8 mouse cellular contexts compared by ENCODE assay signal in genomic region chr19:5849843-5850527, GRCm38 (mm10). TPM values are rescaled to one million over a fixed set of nuclear protein-coding genes. Genes with fewer than 3 reads are reported as not detected.
DNase-seq lines count a peak whose midpoint lies in the region; ATAC-seq and TF ChIP-seq lines count a peak whose summit lies in the region.

No protein-coding gene starts in this region.

- H3K27me3 ChIP-seq in hindbrain, embryonic 16.5 days (replicated peaks; ENCODE audit: control insufficient read depth, insufficient read depth, low read length), result no peaks in the 10 kb centered on the region

- intact Hi-C loops in left cerebral cortex, adult 2 months (cut with DNase I), result loop anchor here (1.0 to 2.0 kb wide), 3 partner anchors 25 to 63 kb away; partner anchors contain the start of gene Frmd8

- no peak overlapping the region for H3K4me3 ChIP-seq in hindbrain, embryonic 16.5 days (ENCODE audit: low read length)
- H3K4me3 ChIP-seq in left cerebral cortex, adult 2 months, result 0 out of 2 replicates have a peak overlapping the region, but pooled peaks have one; percentile 18
- H3K4me3 ChIP-seq in macrophage (ENCODE audit: inconsistent target), result peak overlapping the region; percentile 49; the same call in 1 of the 2 replicates

- H3K9me3 ChIP-seq in hindbrain, embryonic 16.5 days (ENCODE audit: control insufficient read depth, low read length), result no peaks in the 10 kb centered on the region

- H3K4me1 ChIP-seq in hindbrain, embryonic 16.5 days (ENCODE audit: control insufficient read depth, insufficient read depth, low read depth, low read length), result peaks cover 36% of the 10 kb centered on the region

- H3K79me2 ChIP-seq in macrophage (ENCODE audit: inconsistent target), result peaks cover 45% of the 10 kb centered on the region

- H3K36me3 ChIP-seq in hindbrain, embryonic 16.5 days (ENCODE audit: control insufficient read depth, insufficient read depth, low read length), result peaks cover 4% of the 10 kb centered on the region; the same call in 1 of the 2 replicates
- H3K36me3 ChIP-seq in macrophage (ENCODE audit: inconsistent target), result peaks cover 15% of the 10 kb centered on the region; the same call in 1 of the 2 replicates

- H3K27ac ChIP-seq in hindbrain, embryonic 16.5 days (ENCODE audit: low read depth, low read length), result no peak overlapping the region
- peak overlapping the region; percentile 99 for H3K27ac ChIP-seq in left cerebral cortex, adult 2 months
- peak overlapping the region; percentile 100 for H3K27ac ChIP-seq in macrophage

- peak overlapping the region; percentile 28; the same call in 1 of the 2 replicates for H3K4me2 ChIP-seq in hindbrain, embryonic 16.5 days (ENCODE audit: low read length)

- peak; percentile 91 for DNase-seq in T-cell, adult 2 months (ENCODE audit: low spot score)
- DNase-seq in cerebellum, postnatal 4 days (ENCODE audit: low spot score in 2 of 2), result peak; percentile 90 to 94
- DNase-seq in gastrocnemius, adult 18-20 months (ENCODE audit: low spot score), result peak; percentile 98
- peak; percentile 91 to 95 for DNase-seq in left cerebral cortex, adult 2 months (ENCODE audit: extremely low spot score in 1 of 2, low spot score in 2 of 2)
- DNase-seq in retina, postnatal 7 days (ENCODE audit: low read depth, low spot score), result peak; percentile 73
- DNase-seq in urinary bladder, adult 2 months (ENCODE audit: low spot score), result peak; percentile 89

- TF ChIP-seq CTCF in left cerebral cortex, adult 2 months (IDR thresholded peaks at IDR 0.05), result peak; percentile 95

- ATAC-seq in hindbrain, embryonic 16.5 days, result peak; percentile 13; the same call in 1 of the 2 replicates

- H3K9ac ChIP-seq in hindbrain, embryonic 16.5 days (ENCODE audit: low read depth, low read length), result no peak overlapping the region; the same call in 1 of the 2 replicates

- WGBS in hindbrain, embryonic 16.5 days, result 31% methylated on average over 11 of the region's 11 CpGs
- WGBS in macrophage (ENCODE audit: missing documents), result 10% methylated on average over 8 of the region's 11 CpGs

RNA-seq across cellular contexts. Expression of gene Frmd8, which starts 25.1 kb away (rescaled TPM):
- total RNA-seq in gastrocnemius, adult 18-20 months (2021), result 1 to 10 TPM; 2.9 to 3.2 TPM
- polyA plus RNA-seq in hindbrain, embryonic 16.5 days (2015; fragmentation: Nextera tagmentation; extraction: Ambion mirVana), result 18.1 and 20.1 TPM in 2 replicates
- 10 to 100 TPM; 10.1 to 13.4 TPM for total RNA-seq in left cerebral cortex, adult 2 months (2021)
- 10 to 100 TPM in 20 of 26 experiments, 1 to 10 TPM in 6; 4.2 to 72.2 (median 26.5) TPM for total RNA-seq in macrophage (2018; cell fraction: chromatin; rRNA removed)
- total RNA-seq in macrophage (2018; cell fraction: cytosol; rRNA removed), result 10 to 100 TPM; 14.6 to 30.6 (median 23.5) TPM
- 10 to 100 TPM in 25 of 26 experiments, 1 to 10 TPM in 1; 8.8 to 44.5 (median 22.9) TPM for total RNA-seq in macrophage (2018; cell fraction: nucleus; rRNA removed)
- 8.1 to 26.2 TPM (median 19.8 TPM) in 3 replicates for polyA plus RNA-seq in macrophage (2018)
- 20.7 and 21.6 TPM in 2 replicates for polyA plus RNA-seq in urinary bladder, adult 2 months (2012; rRNA removed)

RNA-seq across cellular contexts. Expression of gene Slc25a45, which starts 27.6 kb away (rescaled TPM):
- total RNA-seq in gastrocnemius, adult 18-20 months (2021), result under 1 TPM; 0.59 to 0.90 TPM
- polyA plus RNA-seq in hindbrain, embryonic 16.5 days (2015; fragmentation: Nextera tagmentation; extraction: Ambion mirVana), result 2.2 and 2.6 TPM in 2 replicates
- 1 to 10 TPM; 2.5 to 2.7 TPM for total RNA-seq in left cerebral cortex, adult 2 months (2021)
- 100 to 1,000 TPM in 13 of 26 experiments, 10 to 100 TPM in 11, 1 to 10 TPM in 2; 8.2 to 252 (median 93.8) TPM for total RNA-seq in macrophage (2018; cell fraction: chromatin; rRNA removed)
- 10 to 100 TPM; 23.1 to 86.6 (median 55.7) TPM for total RNA-seq in macrophage (2018; cell fraction: cytosol; rRNA removed)
- 100 to 1,000 TPM in 15 of 26 experiments, 10 to 100 TPM in 11; 18.0 to 263 (median 107) TPM for total RNA-seq in macrophage (2018; cell fraction: nucleus; rRNA removed)
- polyA plus RNA-seq in macrophage (2018), result 44.6 to 74.8 TPM (median 53.2 TPM) in 3 replicates
- 19.2 and 25.1 TPM in 2 replicates for polyA plus RNA-seq in urinary bladder, adult 2 months (2012; rRNA removed)

RNA-seq across cellular contexts. Expression of gene Tigd3, which starts 44.0 kb away (rescaled TPM):
- total RNA-seq in gastrocnemius, adult 18-20 months (2021), result under 1 TPM; 0.21 TPM
- polyA plus RNA-seq in hindbrain, embryonic 16.5 days (2015; fragmentation: Nextera tagmentation; extraction: Ambion mirVana), result 10.0 and 10.2 TPM in 2 replicates
- total RNA-seq in left cerebral cortex, adult 2 months (2021), result 1 to 10 TPM; 4.3 to 4.7 TPM
- total RNA-seq in macrophage (2018; cell fraction: chromatin; rRNA removed), result 1 to 10 TPM; 1.4 to 4.4 (median 2.5) TPM
- under 1 TPM in 24 of 26 experiments, not detected in 2; 0.07 to 0.34 (median 0.16) TPM for total RNA-seq in macrophage (2018; cell fraction: cytosol; rRNA removed)
- 1 to 10 TPM in 25 of 26 experiments, under 1 TPM in 1; 0.81 to 6.3 (median 2.3) TPM for total RNA-seq in macrophage (2018; cell fraction: nucleus; rRNA removed)
- 0.16 to 0.59 TPM (median 0.16 TPM) in 3 replicates for polyA plus RNA-seq in macrophage (2018)
- 0.69 and 0.87 TPM in 2 replicates for polyA plus RNA-seq in urinary bladder, adult 2 months (2012; rRNA removed)
